Comparison of ENCODE assay signal across 24 mouse cellular contexts in the genomic region with DNA sequence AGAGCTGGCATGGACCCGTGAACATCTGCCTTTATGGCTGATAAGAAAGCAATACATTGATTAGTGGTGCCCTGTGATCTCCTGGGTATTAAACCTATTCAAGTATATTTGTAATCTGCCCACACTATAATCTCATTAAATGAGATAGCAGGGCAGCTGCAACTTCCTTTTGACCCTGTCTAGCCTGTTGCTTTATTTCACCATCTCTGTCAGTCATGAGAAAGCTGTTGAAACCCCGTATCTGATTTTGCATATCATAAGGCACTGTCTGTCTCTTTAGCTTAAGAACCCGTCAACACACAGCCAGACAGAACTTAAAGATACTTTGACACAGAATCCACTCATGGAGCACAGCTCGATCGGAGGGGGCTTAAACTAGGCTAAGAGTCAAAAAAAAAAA. TPM values are rescaled to one million over a fixed set of nuclear protein-coding genes. Genes with fewer than 3 reads are reported as not detected.
"Had no signal": no experiment of that assay in that cellular context is flagged by ENCODE, and none has a peak within 500 bp of the region (broad histone marks: within the 10 kb centered on the region; RNA-seq: fewer than 3 reads in every experiment).

No protein-coding gene starts in this region.

- H3K4me3 ChIP-seq: lung, embryonic 15.5 days; megakaryocyte, embryonic 14.5 days; midbrain, embryonic 13.5 days; midbrain, embryonic 15.5 days; neural tube, embryonic 12.5 days; stomach, embryonic 15.5 days had no signal

- H3K9me3 ChIP-seq: lung, embryonic 15.5 days; midbrain, embryonic 13.5 days; midbrain, embryonic 15.5 days; neural tube, embryonic 12.5 days; stomach, embryonic 15.5 days had no signal

- DNase-seq: lung, adult 2 months; lung, postnatal 14 days; lung, postnatal 36 days; right cerebral cortex, postnatal 14 days; thymus, adult 2 months; thymus, postnatal 25 days had no signal

- H3K4me2 ChIP-seq: lung, embryonic 15.5 days; midbrain, embryonic 11.5 days; midbrain, embryonic 13.5 days; midbrain, embryonic 15.5 days; neural tube, embryonic 12.5 days; stomach, embryonic 15.5 days had no signal

- ATAC-seq: lung, postnatal 0 days; midbrain, embryonic 13.5 days; midbrain, embryonic 15.5 days had no signal

- H3K4me1 ChIP-seq: lung, embryonic 15.5 days; megakaryocyte, embryonic 14.5 days; midbrain, embryonic 13.5 days; midbrain, embryonic 15.5 days; neural tube, embryonic 12.5 days; stomach, embryonic 15.5 days had no signal

- H3K36me3 ChIP-seq: lung, embryonic 15.5 days; midbrain, embryonic 13.5 days; midbrain, embryonic 15.5 days; neural tube, embryonic 12.5 days; stomach, embryonic 15.5 days had no signal

- H3K27ac ChIP-seq: liver, embryonic 14.5 days; lung, embryonic 15.5 days; macrophage; midbrain, embryonic 13.5 days; midbrain, embryonic 15.5 days; neural tube, embryonic 12.5 days; stomach, embryonic 15.5 days; stomach, postnatal 0 days had no signal

- H3K9ac ChIP-seq: liver, embryonic 14.5 days; lung, embryonic 15.5 days; midbrain, embryonic 13.5 days; midbrain, embryonic 15.5 days; neural tube, embryonic 12.5 days; stomach, embryonic 15.5 days had no signal

- H3K27me3 ChIP-seq: lung, embryonic 15.5 days; midbrain, embryonic 13.5 days; midbrain, embryonic 15.5 days; neural tube, embryonic 12.5 days; stomach, embryonic 15.5 days had no signal

RNA-seq across cellular contexts. Expression of gene Clec3a, which starts 0.6 kb away (rescaled TPM):
- total RNA-seq: midbrain, postnatal 0 days; monocyte, adult 5-6 weeks; neutrophil, adult 5-6 weeks had no signal
- polyA plus RNA-seq: liver, embryonic 14.5 days; liver, embryonic 16.5 days; lung, adult 2 months; lung, postnatal 0 days; macrophage; midbrain, embryonic 11.5 days; midbrain, embryonic 13.5 days; midbrain, embryonic 15.5 days; neural tube, embryonic 12.5 days; neural tube, embryonic 14.5 days; spleen, adult 2 months; stomach, postnatal 0 days; testis, adult 2 months; thymus, adult 2 months had no signal
